Mouse (Mus musculus): ENCODE results near the gene Ppm1l.

DNA sequence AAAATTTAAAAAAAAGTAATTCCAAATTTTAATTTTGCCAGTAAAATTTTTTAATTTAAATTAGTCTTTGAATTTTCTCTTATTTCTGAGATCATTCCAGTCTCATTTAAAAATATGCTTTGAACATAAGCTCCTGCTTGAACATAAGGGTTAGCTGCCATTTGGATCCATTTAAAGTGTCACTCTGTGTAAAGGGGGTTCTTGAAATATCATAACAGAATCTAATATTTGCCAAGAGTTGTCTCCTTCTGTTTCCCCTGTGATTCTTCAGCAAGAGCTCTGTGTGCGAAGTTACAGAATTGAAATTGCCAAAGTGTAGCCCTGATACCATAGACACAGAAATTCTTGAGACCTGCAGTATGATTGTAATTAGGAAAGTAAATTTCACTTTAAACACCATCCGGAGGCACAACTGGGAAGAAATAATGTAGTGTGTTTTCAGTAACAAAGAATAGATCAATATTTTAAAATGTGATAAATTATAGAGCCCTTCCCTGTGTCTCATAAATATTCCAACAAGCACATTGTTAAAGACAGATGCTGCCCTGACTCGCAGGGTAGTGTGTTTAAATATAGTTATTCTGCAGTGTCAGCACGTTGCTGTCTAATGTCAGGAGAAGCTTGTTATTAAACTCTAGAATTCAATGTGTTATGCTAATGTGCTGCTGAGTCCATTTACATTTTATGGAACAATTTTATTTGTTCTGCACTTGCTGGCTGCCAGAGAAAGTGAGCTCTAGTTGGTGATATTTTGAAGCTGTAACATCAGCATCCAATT is 177.8 kb downstream of the Ppm1l start:
- TF ChIP-seq CTCF (IDR thresholded peaks at IDR 0.05; ENCODE audit: extremely low read depth, insufficient read depth, insufficient read length, insufficient replicate concordance) (no peak), POLR2A (IDR thresholded peaks at IDR 0.05; ENCODE audit: low read depth, low read length) (no peak)

Data from spleen, adult 2 months (tissue).